Mouse (Mus musculus) limb, embryonic 13.5 days (tissue): ENCODE data around the gene Maml3. TPM values are rescaled to one million over a fixed set of nuclear protein-coding genes. Genes with fewer than 3 reads are reported as not detected.

Source experiments
- ATAC-seq: fragments of 200-750 bp; cut with Nextera tagmentation; 2 replicates; pipeline ENCODE4 v1.8.0; 2017; ENCODE audit warnings: low read depth, moderate number of reproducible peaks, moderate TSS enrichment; ENCODE audit not compliant: low FRiP score
- H3K27ac ChIP-seq: fragments of 300-500 bp; sonication (generic); 2 replicates; pipeline ENCODE4 v1.5.1; 2015; ENCODE audit warnings: inconsistent platforms, mild to moderate bottlenecking, moderate library complexity
- H3K27me3 ChIP-seq: fragments of 300-500 bp; sonication (generic); 2 replicates; pipeline ENCODE4 v1.6.1; 2015; ENCODE audit warnings: mild to moderate bottlenecking, inconsistent platforms
- H3K36me3 ChIP-seq: fragments of 300-500 bp; sonication (generic); 2 replicates; pipeline ENCODE4 v1.6.1; 2015; ENCODE audit warnings: inconsistent platforms, mild to moderate bottlenecking, moderate library complexity
- H3K4me1 ChIP-seq: fragments of 300-500 bp; sonication (generic); 2 replicates; pipeline ENCODE4 v1.6.1; 2015; ENCODE audit warnings: inconsistent platforms
- H3K4me2 ChIP-seq: fragments of 300-500 bp; sonication (generic); replicated peaks from 2 replicates; pipeline ENCODE4 v1.6.1; 2015; ENCODE audit warnings: inconsistent platforms, mild to moderate bottlenecking, moderate library complexity
- H3K4me3 ChIP-seq: fragments of 300-500 bp; sonication (generic); 2 replicates; pipeline ENCODE4 v1.5.1; 2015; ENCODE audit warnings: moderate library complexity, mild to moderate bottlenecking, inconsistent platforms
- H3K9ac ChIP-seq: fragments of 300-500 bp; sonication (generic); 2 replicates; pipeline ENCODE4 v1.6.1; 2015; ENCODE audit warnings: mild to moderate bottlenecking, inconsistent platforms
- H3K9me3 ChIP-seq: fragments of 300-500 bp; sonication (generic); 2 replicates; pipeline ENCODE4 v1.6.1; 2016; ENCODE audit warnings: inconsistent platforms
- whole genome bisulfite sequencing: fragments of 180-500 bp; shearing (Covaris S2); methylation state at CpG from one replicate; pipeline ENCODE4 v1.1.7; 2015; 5-methylcytosine and 5-hydroxymethylcytosine counted together
- polyA plus RNA-seq: library from polyadenylated mRNA; unstranded; fragments of >200 nt; fragmentation: Nextera tagmentation; extraction: Ambion mirVana; gene quantifications from 2 replicates; pipeline ENCODE4 v1.2.1, GENCODE M21; 2015

The Maml3 gene
- polyA plus RNA-seq, 1 experiment from 2014 or later = 5.1 TPM

DNA sequence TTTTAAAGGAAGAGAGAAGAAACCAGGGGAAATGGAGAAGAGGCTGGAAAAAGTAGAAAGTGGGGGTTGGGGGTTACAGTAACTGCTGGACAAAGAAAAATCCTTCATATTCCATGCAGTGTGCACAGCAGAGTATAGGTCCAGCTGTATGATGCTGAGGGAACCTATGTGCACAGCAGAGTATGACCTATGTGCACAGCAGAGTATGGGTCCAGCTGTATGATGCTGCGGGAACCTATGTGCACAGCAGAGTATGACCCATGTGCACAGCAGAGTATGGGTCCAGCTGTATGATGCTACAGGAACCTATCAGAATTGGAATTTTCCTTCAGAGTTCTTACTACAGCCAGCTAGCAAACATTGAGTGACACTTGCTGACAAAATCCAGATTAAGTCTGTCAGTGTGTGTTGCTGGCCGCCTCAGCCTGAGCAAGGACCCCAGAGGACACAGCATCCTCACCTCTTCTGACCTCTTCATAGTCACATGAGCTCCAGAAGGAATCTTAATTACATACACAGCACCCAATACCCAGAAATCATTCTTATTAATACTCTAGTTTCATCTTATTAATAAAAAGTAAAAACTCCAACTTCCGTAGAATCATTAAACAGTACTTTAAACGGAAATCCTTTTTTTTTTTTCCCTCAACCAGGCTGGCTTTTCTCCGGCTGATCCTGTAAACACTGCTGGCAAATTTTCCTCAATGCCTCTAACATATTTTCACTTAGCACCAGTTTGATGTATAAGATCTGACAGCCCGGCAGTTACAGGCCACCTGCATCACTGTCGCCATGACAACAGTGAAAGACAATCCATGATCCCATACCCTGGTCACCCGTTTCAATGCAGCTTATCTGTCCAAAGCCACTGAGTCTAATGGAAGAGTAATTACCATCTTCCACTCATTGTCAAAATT is 43.1 kb downstream of the Maml3 start:
- H3K4me3 ChIP-seq = no peak overlapping the region
- no peak overlapping the region for H3K4me2 ChIP-seq
- no peaks in the 10 kb centered on the region for H3K36me3 ChIP-seq
- 54% methylated on average over 8 of the region's 8 CpGs for WGBS
- no peaks in the 10 kb centered on the region for H3K9me3 ChIP-seq
- H3K27ac ChIP-seq = no peak overlapping the region
- no peak overlapping the region for H3K9ac ChIP-seq
- H3K4me1 ChIP-seq = peaks cover 15% of the 10 kb centered on the region
- H3K27me3 ChIP-seq = no peaks in the 10 kb centered on the region
- ATAC-seq = no peak

DNA sequence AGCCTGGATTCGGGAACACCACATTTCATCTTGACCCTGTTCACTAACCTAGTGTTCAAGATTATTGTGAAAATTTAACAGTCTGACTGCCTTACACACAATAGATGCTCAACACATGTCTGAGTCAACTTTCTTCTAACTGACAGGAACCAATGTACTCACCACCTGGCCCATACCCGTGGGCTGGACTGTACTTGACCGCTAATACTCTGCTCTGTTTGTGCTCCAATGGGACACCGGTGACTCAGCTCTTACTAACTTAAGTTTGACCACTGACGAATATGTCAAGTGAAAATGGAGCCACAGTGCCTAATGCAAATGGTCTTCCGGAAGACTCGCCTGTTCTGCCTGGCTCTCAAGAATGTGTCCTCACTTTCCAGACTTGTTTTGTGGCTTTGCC is 44.0 kb downstream of the Maml3 start:
- H3K4me3 ChIP-seq = no peak overlapping the region
- H3K4me1 ChIP-seq = peaks cover 15% of the 10 kb centered on the region
- no peak overlapping the region for H3K27ac ChIP-seq
- WGBS = 96% methylated on average over 7 of the region's 7 CpGs
- no peaks in the 10 kb centered on the region for H3K27me3 ChIP-seq
- H3K4me2 ChIP-seq = no peak overlapping the region
- no peak for ATAC-seq
- no peaks in the 10 kb centered on the region for H3K9me3 ChIP-seq
- H3K36me3 ChIP-seq = no peaks in the 10 kb centered on the region
- no peak overlapping the region for H3K9ac ChIP-seq

DNA sequence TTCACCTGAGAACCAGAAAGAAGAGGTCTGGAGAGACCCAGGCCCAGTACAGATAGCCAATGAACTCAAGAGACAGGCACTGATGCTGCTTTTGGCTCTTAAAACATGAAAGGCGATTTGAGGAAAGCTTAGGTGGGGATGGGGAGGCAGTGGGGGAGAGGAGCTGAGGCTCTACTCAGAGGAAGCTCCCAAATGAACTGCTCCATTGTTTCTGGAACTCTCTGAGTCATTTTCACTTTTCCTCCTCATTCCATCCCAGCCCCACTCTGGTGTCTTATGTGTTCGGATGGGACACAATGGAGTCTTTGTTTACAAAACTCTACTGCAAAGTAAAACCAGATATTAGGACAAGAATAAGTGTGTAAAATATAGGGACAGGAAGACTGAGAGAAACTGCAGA is 53.1 kb downstream of the Maml3 start:
- Histone ChIP-seq H3K4me2 (no peak overlapping the region), H3K9me3 (no peaks in the 10 kb centered on the region), H3K27ac (no peak overlapping the region), H3K27me3 (no peaks in the 10 kb centered on the region), H3K9ac (no peak overlapping the region), H3K4me3 (no peak overlapping the region), H3K4me1 (peaks cover 20% of the 10 kb centered on the region), H3K36me3 (no peaks in the 10 kb centered on the region; the same call in 1 of the 2 replicates)
- WGBS = 70% methylated on average over 2 of the region's 2 CpGs
- no peak for ATAC-seq

DNA sequence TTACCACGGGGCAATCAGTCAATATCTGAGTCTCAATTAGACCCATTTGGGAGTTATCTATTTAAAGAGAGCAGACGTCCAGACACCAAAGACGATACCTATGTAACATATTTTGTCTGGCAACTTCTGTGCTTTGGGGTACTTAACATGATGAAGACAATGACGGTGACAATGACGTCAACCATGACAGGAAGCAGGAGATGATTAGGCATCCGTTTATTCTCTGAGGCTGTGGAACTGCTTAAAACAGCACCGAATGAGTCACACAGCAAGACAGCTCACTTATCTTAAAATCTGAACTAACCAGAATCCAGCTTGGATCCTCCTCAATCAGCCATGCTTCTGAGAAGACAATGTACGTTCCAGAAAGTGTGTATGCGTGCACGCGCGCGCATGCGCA is 56.8 kb downstream of the Maml3 start:
- WGBS = 78% methylated on average over 14 of the region's 14 CpGs
- no peaks in the 10 kb centered on the region for H3K9me3 ChIP-seq
- H3K9ac ChIP-seq = no peak overlapping the region
- no peak overlapping the region for H3K27ac ChIP-seq
- H3K4me1 ChIP-seq = peaks cover 49% of the 10 kb centered on the region
- no peak overlapping the region for H3K4me3 ChIP-seq
- H3K27me3 ChIP-seq = no peaks in the 10 kb centered on the region
- H3K36me3 ChIP-seq = no peaks in the 10 kb centered on the region; the same call in 1 of the 2 replicates
- H3K4me2 ChIP-seq = no peak overlapping the region
- no peak for ATAC-seq

DNA sequence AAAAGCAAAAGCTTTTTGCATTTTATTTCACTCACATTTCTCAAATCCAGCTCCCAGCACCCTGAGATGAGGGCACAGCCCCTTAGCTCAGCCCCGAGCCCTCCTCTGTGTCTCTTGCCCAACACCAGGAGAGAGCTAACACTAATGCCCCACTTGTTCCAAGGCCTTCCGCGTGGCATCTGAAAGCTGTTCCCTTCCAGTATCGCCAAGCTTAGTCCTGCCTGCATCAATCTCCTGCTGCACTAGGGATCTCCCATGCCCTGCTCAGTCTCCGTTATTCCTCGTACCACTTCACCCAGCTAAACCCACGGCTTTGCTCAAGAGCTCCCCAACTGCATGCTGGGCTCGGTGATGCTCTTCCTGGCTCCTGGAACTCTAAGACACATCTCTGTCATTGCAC is 57.3 kb downstream of the Maml3 start:
- Histone ChIP-seq H3K27ac (peak overlapping the region; percentile 94; the same call in 1 of the 2 replicates), H3K27me3 (no peaks in the 10 kb centered on the region), H3K9me3 (no peaks in the 10 kb centered on the region), H3K4me3 (no peak overlapping the region), H3K9ac (no peak overlapping the region), H3K4me1 (peaks cover 49% of the 10 kb centered on the region), H3K4me2 (peak overlapping the region; percentile 67; the same call in 1 of the 2 replicates), H3K36me3 (no peaks in the 10 kb centered on the region; the same call in 1 of the 2 replicates)
- 87% methylated on average over 8 of the region's 8 CpGs for WGBS
- ATAC-seq = no peak

GRCm38 (mm10) chr3:52046895-52047372 is 57.9 kb downstream of the Maml3 start:
- Histone ChIP-seq H3K9ac (peak overlapping the region; percentile 63), H3K4me1 (peaks cover 49% of the 10 kb centered on the region), H3K27me3 (no peaks in the 10 kb centered on the region), H3K4me2 (peak overlapping the region; percentile 67), H3K9me3 (no peaks in the 10 kb centered on the region), H3K4me3 (peak overlapping the region; percentile 37), H3K27ac (peak overlapping the region; percentile 94), H3K36me3 (no peaks in the 10 kb centered on the region; the same call in 1 of the 2 replicates)
- under 1% methylated on average over 13 of the region's 13 CpGs for WGBS
- ATAC-seq = peak; percentile 78

- Histone ChIP-seq H3K36me3 (no peaks in the 10 kb centered on the region; the same call in 1 of the 2 replicates), H3K4me2 (peak overlapping the region; percentile 67), H3K4me3 (peak overlapping the region; percentile 37), H3K9me3 (no peaks in the 10 kb centered on the region), H3K27ac (peak overlapping the region; percentile 94), H3K4me1 (peaks cover 46% of the 10 kb centered on the region), H3K27me3 (no peaks in the 10 kb centered on the region), H3K9ac (peak overlapping the region; percentile 63)
- ATAC-seq = peak; percentile 90
- WGBS = 3% methylated on average over 20 of the region's 20 CpGs
These were observed 58.7 kb downstream of the Maml3 start for GRCm38 (mm10) chr3:52046027-52046700.

- no peak; the same call in 1 of the 2 replicates for ATAC-seq
- peak overlapping the region; percentile 37 for H3K4me3 ChIP-seq
- H3K9me3 ChIP-seq = no peaks in the 10 kb centered on the region
- WGBS = 7% methylated on average over 6 of the region's 6 CpGs
- peak overlapping the region; percentile 63 for H3K9ac ChIP-seq
- H3K27me3 ChIP-seq = no peaks in the 10 kb centered on the region
- H3K4me2 ChIP-seq = peak overlapping the region; percentile 67
- H3K36me3 ChIP-seq = no peaks in the 10 kb centered on the region
- H3K27ac ChIP-seq = peak overlapping the region; percentile 94
- peaks cover 46% of the 10 kb centered on the region for H3K4me1 ChIP-seq
These were observed 59.6 kb downstream of the Maml3 start for GRCm38 (mm10) chr3:52045221-52045641.

- H3K36me3 ChIP-seq = no peaks in the 10 kb centered on the region
- no peaks in the 10 kb centered on the region for H3K9me3 ChIP-seq
- WGBS = 4% methylated on average over 14 of the region's 14 CpGs
- peak overlapping the region; percentile 94 for H3K27ac ChIP-seq
- H3K4me3 ChIP-seq = peak overlapping the region; percentile 37
- peak overlapping the region; percentile 63 for H3K9ac ChIP-seq
- no peaks in the 10 kb centered on the region for H3K27me3 ChIP-seq
- peaks cover 49% of the 10 kb centered on the region for H3K4me1 ChIP-seq
- ATAC-seq = no peak
- peak overlapping the region; percentile 67 for H3K4me2 ChIP-seq
These were observed 60.2 kb downstream of the Maml3 start for GRCm38 (mm10) chr3:52044651-52045050.

- no peak overlapping the region for H3K9ac ChIP-seq
- 38% methylated on average over 4 of the region's 4 CpGs for WGBS
- no peak overlapping the region; the same call in 1 of the 2 replicates for H3K4me2 ChIP-seq
- H3K9me3 ChIP-seq = no peaks in the 10 kb centered on the region
- no peak overlapping the region for H3K4me3 ChIP-seq
- peak overlapping the region; percentile 94; the same call in 1 of the 2 replicates for H3K27ac ChIP-seq
- ATAC-seq = no peak
- peaks cover 49% of the 10 kb centered on the region for H3K4me1 ChIP-seq
- H3K27me3 ChIP-seq = no peaks in the 10 kb centered on the region
- H3K36me3 ChIP-seq = no peaks in the 10 kb centered on the region
These were observed 61.0 kb downstream of the Maml3 start for GRCm38 (mm10) chr3:52043847-52044246.

DNA sequence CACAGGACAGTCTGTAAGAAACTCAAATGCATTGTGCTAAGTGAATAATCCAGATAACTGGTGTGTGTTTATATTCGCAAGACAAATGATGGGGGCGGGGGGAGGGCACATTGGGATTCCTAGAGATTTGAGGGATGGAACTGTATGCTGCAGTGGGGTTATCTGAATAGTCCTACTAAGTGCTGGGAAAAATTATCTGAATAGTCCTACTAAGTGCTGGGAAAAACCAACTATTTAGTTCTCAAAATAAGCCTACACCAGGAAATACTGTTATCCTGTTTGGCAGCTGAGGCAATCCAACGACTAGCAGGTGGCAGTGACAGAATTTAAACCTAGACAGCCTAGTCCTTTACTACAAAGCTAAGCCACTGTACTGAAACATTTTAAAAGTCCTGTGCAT is 62.2 kb downstream of the Maml3 start:
- peaks cover 47% of the 10 kb centered on the region for H3K4me1 ChIP-seq
- WGBS = 79% methylated on average over 3 of the region's 3 CpGs
- no peaks in the 10 kb centered on the region for H3K9me3 ChIP-seq
- no peak for ATAC-seq
- H3K27ac ChIP-seq = no peak overlapping the region
- no peak overlapping the region for H3K9ac ChIP-seq
- no peaks in the 10 kb centered on the region for H3K27me3 ChIP-seq
- H3K4me3 ChIP-seq = no peak overlapping the region
- H3K4me2 ChIP-seq = no peak overlapping the region
- no peaks in the 10 kb centered on the region for H3K36me3 ChIP-seq

- ATAC-seq = no peak
- Histone ChIP-seq H3K4me1 (peaks cover 38% of the 10 kb centered on the region), H3K4me3 (no peak overlapping the region), H3K27me3 (no peaks in the 10 kb centered on the region), H3K36me3 (no peaks in the 10 kb centered on the region), H3K9ac (no peak overlapping the region), H3K27ac (no peak overlapping the region), H3K9me3 (no peaks in the 10 kb centered on the region), H3K4me2 (no peak overlapping the region)
- 84% methylated on average over 7 of the region's 7 CpGs for WGBS
These were observed 64.9 kb downstream of the Maml3 start for GRCm38 (mm10) chr3:52039958-52040357.
